10 mouse cellular contexts compared by ENCODE assay signal in the genomic region with DNA sequence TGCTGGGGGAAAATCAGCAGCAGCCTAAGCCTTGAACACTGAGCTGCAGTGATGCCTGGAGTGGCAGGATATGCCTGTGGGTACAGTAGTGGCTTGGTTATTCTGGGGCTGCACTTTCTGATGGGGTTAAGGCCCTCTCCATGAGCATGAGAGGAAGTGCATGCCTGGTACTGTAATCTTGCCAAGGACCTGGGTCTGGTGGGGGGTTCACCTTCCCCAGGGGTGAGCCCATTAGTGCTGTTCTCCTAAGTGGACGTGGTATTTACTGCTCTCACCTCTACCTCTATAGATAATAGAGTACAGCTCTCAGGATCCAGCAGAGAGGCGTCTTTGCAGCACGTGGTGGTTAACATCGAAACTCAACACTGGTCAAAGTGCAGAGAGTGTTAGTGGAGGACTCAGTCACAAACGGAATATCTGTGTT. TPM values are rescaled to one million over a fixed set of nuclear protein-coding genes. Genes with fewer than 3 reads are reported as not detected.
DNase-seq lines count a peak whose midpoint lies in the region; ATAC-seq and TF ChIP-seq lines count a peak whose summit lies in the region.
"Had no signal": no experiment of that assay in that cellular context is flagged by ENCODE, and none has a peak within 500 bp of the region (broad histone marks: within the 10 kb centered on the region; RNA-seq: fewer than 3 reads in every experiment).

No protein-coding gene starts in this region.

- H3K27ac ChIP-seq in kidney, adult 2 months (ENCODE audit: insufficient read depth, low read depth, low read length), result no peak overlapping the region
- H3K27ac ChIP-seq in intestine, embryonic 15.5 days, result peak overlapping the region; percentile 96
- H3K27ac ChIP-seq in hindbrain, embryonic 10.5 days, result no peak overlapping the region
- no peak overlapping the region for H3K27ac ChIP-seq in midbrain, postnatal 0 days (ENCODE audit: low read depth, low read length)
- H3K27ac ChIP-seq: neural tube, embryonic 12.5 days had no signal

- no peaks in the 10 kb centered on the region for H3K9me3 ChIP-seq in intestine, embryonic 15.5 days
- H3K9me3 ChIP-seq in hindbrain, embryonic 10.5 days, result no peaks in the 10 kb centered on the region
- no peaks in the 10 kb centered on the region for H3K9me3 ChIP-seq in midbrain, postnatal 0 days (ENCODE audit: low read length)
- H3K9me3 ChIP-seq: neural tube, embryonic 12.5 days had no signal

- DNase-seq in kidney, adult 2 months, result peak; percentile 19
- no peak for DNase-seq in kidney, postnatal 10 days
- DNase-seq in CD4-positive, CD25-positive, alpha-beta regulatory T cell, adult 2 months (ENCODE audit: low read depth, low spot score), result peak; percentile 45
- peak; percentile 25 for DNase-seq in naive thymus-derived CD4-positive, alpha-beta T cell, adult 2 months (ENCODE audit: low read depth)
- no peak for DNase-seq in hindbrain, embryonic 10.5 days (ENCODE audit: low spot score)
- DNase-seq in spleen, postnatal 10 days (ENCODE audit: low spot score in 2 of 2), result no peak
- no peak for DNase-seq in midbrain, postnatal 0 days (ENCODE audit: low spot score)
- DNase-seq: adrenal gland, adult 8-10 months had no signal

- WGBS in kidney, adult 2 months, result 52% methylated on average over 5 of the region's 5 CpGs
- 48% methylated on average over 5 of the region's 5 CpGs for WGBS in intestine, embryonic 15.5 days
- WGBS in hindbrain, embryonic 10.5 days, result 85% methylated on average over 5 of the region's 5 CpGs
- 77% methylated on average over 5 of the region's 5 CpGs for WGBS in midbrain, postnatal 0 days

- no peak for TF ChIP-seq POLR2A in kidney, adult 2 months (IDR thresholded peaks at IDR 0.05; ENCODE audit: low read depth, low read length)

- H3K4me1 ChIP-seq in kidney, adult 2 months (ENCODE audit: control insufficient read depth, insufficient read depth, low read length), result peaks cover 18% of the 10 kb centered on the region; the same call in 1 of the 2 replicates
- no peaks in the 10 kb centered on the region for H3K4me1 ChIP-seq in intestine, embryonic 15.5 days (replicated peaks)
- H3K4me1 ChIP-seq in hindbrain, embryonic 10.5 days (replicated peaks), result peaks cover 5% of the 10 kb centered on the region; the same call in 1 of the 2 replicates
- no peaks in the 10 kb centered on the region for H3K4me1 ChIP-seq in midbrain, postnatal 0 days (ENCODE audit: insufficient read depth, low read length)
- H3K4me1 ChIP-seq: neural tube, embryonic 12.5 days had no signal

- peak; percentile 79 for ATAC-seq in intestine, embryonic 15.5 days
- no peak for ATAC-seq in midbrain, postnatal 0 days (ENCODE audit: low FRiP score)

- H3K9ac ChIP-seq in intestine, embryonic 15.5 days, result no peak overlapping the region
- H3K9ac ChIP-seq in midbrain, postnatal 0 days (replicated peaks; ENCODE audit: low read length, poor library complexity, severe bottlenecking), result no peak overlapping the region
- H3K9ac ChIP-seq: neural tube, embryonic 12.5 days had no signal

- no peaks in the 10 kb centered on the region; the same call in 1 of the 2 replicates for H3K36me3 ChIP-seq in kidney, adult 2 months (ENCODE audit: control insufficient read depth, insufficient read depth, low read length)
- no peaks in the 10 kb centered on the region; the same call in 1 of the 2 replicates for H3K36me3 ChIP-seq in intestine, embryonic 15.5 days
- 0 out of 2 replicates have a peak, but pooled peaks cover 6% of the 10 kb centered on the region for H3K36me3 ChIP-seq in hindbrain, embryonic 10.5 days
- no peaks in the 10 kb centered on the region for H3K36me3 ChIP-seq in midbrain, postnatal 0 days (ENCODE audit: insufficient read depth, low read length)
- H3K36me3 ChIP-seq: neural tube, embryonic 12.5 days had no signal

- H3K4me3 ChIP-seq in kidney, adult 2 months (ENCODE audit: insufficient read depth, low read depth, low read length), result no peak overlapping the region
- no peak overlapping the region for H3K4me3 ChIP-seq in intestine, embryonic 15.5 days (replicated peaks)
- no peak overlapping the region for H3K4me3 ChIP-seq in hindbrain, embryonic 10.5 days
- no peak overlapping the region for H3K4me3 ChIP-seq in midbrain, postnatal 0 days (ENCODE audit: low read depth, low read length)
- H3K4me3 ChIP-seq: neural tube, embryonic 12.5 days had no signal

- no peaks in the 10 kb centered on the region for H3K27me3 ChIP-seq in kidney, adult 2 months (replicated peaks; ENCODE audit: control insufficient read depth, insufficient read depth, low read length)
- H3K27me3 ChIP-seq in intestine, embryonic 15.5 days (replicated peaks), result no peaks in the 10 kb centered on the region
- no peaks in the 10 kb centered on the region for H3K27me3 ChIP-seq in hindbrain, embryonic 10.5 days (ENCODE audit: insufficient read depth, poor library complexity, severe bottlenecking)
- H3K27me3 ChIP-seq in midbrain, postnatal 0 days (ENCODE audit: insufficient read depth, low read length), result no peaks in the 10 kb centered on the region
- H3K27me3 ChIP-seq: neural tube, embryonic 12.5 days had no signal

- no peak for TF ChIP-seq CTCF in kidney, adult 2 months (conservative IDR thresholded peaks at IDR 0.05; ENCODE audit: insufficient read depth, insufficient read length, low read depth, low read length)
- TF ChIP-seq CTCF in midbrain, postnatal 0 days (IDR thresholded peaks at IDR 0.05), result no peak

- 0 out of 2 replicates have a peak overlapping the region, but pooled peaks have one; percentile 19 for H3K4me2 ChIP-seq in intestine, embryonic 15.5 days (replicated peaks)
- H3K4me2 ChIP-seq in midbrain, postnatal 0 days (ENCODE audit: low read depth, low read length, poor library complexity, severe bottlenecking), result no peak overlapping the region
- H3K4me2 ChIP-seq: neural tube, embryonic 12.5 days had no signal

RNA-seq across cellular contexts. Expression of a gene that starts 16.4 kb away (rescaled TPM):
- polyA plus RNA-seq in kidney, adult 2 months (2012; rRNA removed), result 33.8 and 38.7 TPM in 2 replicates
- 70.9 and 78.7 TPM in 2 replicates for polyA plus RNA-seq in intestine, embryonic 15.5 days (2015; fragmentation: Nextera tagmentation; extraction: Ambion mirVana)
- 36.8 and 48.5 TPM in 2 replicates for polyA plus RNA-seq in hindbrain, embryonic 10.5 days (2016; fragmentation: Nextera tagmentation; extraction: Ambion mirVana)
- 30.9 and 35.9 TPM in 2 replicates for total RNA-seq in midbrain, postnatal 0 days (2014; rRNA removed)
- 58.9 and 66.1 TPM in 2 replicates for polyA plus RNA-seq in midbrain, postnatal 0 days (2015; fragmentation: Nextera tagmentation; extraction: Ambion mirVana)

RNA-seq across cellular contexts. Expression of a gene that starts 16.4 kb away (rescaled TPM):
- polyA plus RNA-seq in kidney, adult 2 months (2012; rRNA removed), result 15.7 and 16.4 TPM in 2 replicates
- polyA plus RNA-seq in intestine, embryonic 15.5 days (2015; fragmentation: Nextera tagmentation; extraction: Ambion mirVana), result 15.4 and 16.6 TPM in 2 replicates
- polyA plus RNA-seq in hindbrain, embryonic 10.5 days (2016; fragmentation: Nextera tagmentation; extraction: Ambion mirVana), result 4.3 and 4.5 TPM in 2 replicates
- 1.6 and 2.2 TPM in 2 replicates for total RNA-seq in midbrain, postnatal 0 days (2014; rRNA removed)
- 2.9 and 3.0 TPM in 2 replicates for polyA plus RNA-seq in midbrain, postnatal 0 days (2015; fragmentation: Nextera tagmentation; extraction: Ambion mirVana)

Comparison
In these comparisons a context has a peak if more than half of its experiments do, and no peak if none do; other contexts are left out.
1. DNase-seq: peak in kidney, adult 2 months (single experiment), CD4-positive, CD25-positive, alpha-beta regulatory T cell, adult 2 months (single experiment) and naive thymus-derived CD4-positive, alpha-beta T cell, adult 2 months (single experiment); none in kidney, postnatal 10 days (single experiment), hindbrain, embryonic 10.5 days (single experiment), spleen, postnatal 10 days (0 of 2) and midbrain, postnatal 0 days (single experiment).